Mouse (Mus musculus): ENCODE measurements around the gene Olfr656. TPM values are rescaled to one million over a fixed set of nuclear protein-coding genes. Genes with fewer than 3 reads are reported as not detected.

Olfr656 gene
- polyA plus RNA-seq, 1 experiment from 2014 or later = not detected

Other genes with a start within 250 kb of the Olfr656 start
- 0.05 TPM in 1 of 2 replicates, not detected in the other for gene Trim30b, start 244.1 kb upstream of the Olfr656 start, polyA plus RNA-seq (2015; fragmentation: Nextera tagmentation; extraction: Ambion mirVana)
- gene Trim30c, start 213.1 kb upstream of the Olfr656 start, polyA plus RNA-seq (2015; fragmentation: Nextera tagmentation; extraction: Ambion mirVana) = 0.22 TPM in 1 of 2 replicates, not detected in the other
- 1.0 and 1.2 TPM in 2 replicates for gene Trim30a, start 148.8 kb upstream of the Olfr656 start, polyA plus RNA-seq (2015; fragmentation: Nextera tagmentation; extraction: Ambion mirVana)
- 0.31 and 0.36 TPM in 2 replicates for gene Trim30d, start 106.1 kb upstream of the Olfr656 start, polyA plus RNA-seq (2015; fragmentation: Nextera tagmentation; extraction: Ambion mirVana)
- gene Olfr651, start 63.8 kb upstream of the Olfr656 start, polyA plus RNA-seq (2015; fragmentation: Nextera tagmentation; extraction: Ambion mirVana) = not detected in 2 replicates
- not detected in 2 replicates for gene Olfr652, start 53.1 kb upstream of the Olfr656 start, polyA plus RNA-seq (2015; fragmentation: Nextera tagmentation; extraction: Ambion mirVana)
- not detected in 2 replicates for gene Olfr653, start 36.6 kb upstream of the Olfr656 start, polyA plus RNA-seq (2015; fragmentation: Nextera tagmentation; extraction: Ambion mirVana)
- not detected in 2 replicates for gene Olfr654, start 26.9 kb upstream of the Olfr656 start, polyA plus RNA-seq (2015; fragmentation: Nextera tagmentation; extraction: Ambion mirVana)
- not detected in 2 replicates for gene Olfr655, start 12.2 kb upstream of the Olfr656 start, polyA plus RNA-seq (2015; fragmentation: Nextera tagmentation; extraction: Ambion mirVana)
- not detected in 2 replicates for gene Olfr657, start 10.8 kb downstream of the Olfr656 start, polyA plus RNA-seq (2015; fragmentation: Nextera tagmentation; extraction: Ambion mirVana)
- not detected in 2 replicates for gene Olfr658, start 33.4 kb downstream of the Olfr656 start, polyA plus RNA-seq (2015; fragmentation: Nextera tagmentation; extraction: Ambion mirVana)
- gene Olfr659, start 52.8 kb downstream of the Olfr656 start, polyA plus RNA-seq (2015; fragmentation: Nextera tagmentation; extraction: Ambion mirVana) = not detected in 2 replicates
- not detected in 2 replicates for gene Olfr661, start 72.5 kb downstream of the Olfr656 start, polyA plus RNA-seq (2015; fragmentation: Nextera tagmentation; extraction: Ambion mirVana)
- not detected in 2 replicates for gene Usp17le, start 163.5 kb downstream of the Olfr656 start, polyA plus RNA-seq (2015; fragmentation: Nextera tagmentation; extraction: Ambion mirVana)
- not detected in 2 replicates for gene Usp17lb, start 228.6 kb downstream of the Olfr656 start, polyA plus RNA-seq (2015; fragmentation: Nextera tagmentation; extraction: Ambion mirVana)
- not detected in 2 replicates for gene Usp17la, start 243.1 kb downstream of the Olfr656 start, polyA plus RNA-seq (2015; fragmentation: Nextera tagmentation; extraction: Ambion mirVana)